Mouse (Mus musculus) C2C12 (cell line): Measurements from ENCODE around the gene Fam20b.
A peak's percentile ranks its signal among the peaks of the same experiment; 100 is the strongest.

Source experiments
- CTCF ChIP-seq: IDR thresholded peaks from one replicate; pipeline ENCODE4 v1.5.1; 2011; ENCODE audit not compliant: control insufficient read depth, insufficient read depth, insufficient read length
- MAX ChIP-seq: IDR thresholded peaks from one replicate; pipeline ENCODE4 v1.6.1; 2011; ENCODE audit warnings: mild to moderate bottlenecking, control low read depth
- MYOG ChIP-seq: IDR thresholded peaks from one replicate; pipeline ENCODE4 v1.6.1; 2011; ENCODE audit not compliant: control insufficient read depth, insufficient read length; ENCODE audit errors: extremely low read depth

- peak; percentile 79 for TF ChIP-seq MAX
- no peak for TF ChIP-seq CTCF
- no peak for TF ChIP-seq MYOG
These were observed 79.4 kb downstream of the Fam20b start for GRCm38 (mm10) chr1:156639455-156639854.
